Mouse (Mus musculus): Measurements from ENCODE around the gene Wdtc1.

Wdtc1 gene

GRCm38 (mm10) chr4:133352797-133353196, 484 bp downstream of the Wdtc1 start:
- CTCF ChIA-PET = interaction anchor here (0.5 to 2.8 kb wide), 29 partner anchors 8 to 839 kb away, joined by 3 to 14 read pairs (median 4); partner anchors contain the start of genes Slc9a1 (in 3 of the 4), Cep85 (in 1 of the 4) and Tent5b (in 1 of the 4)
- POLR2A ChIA-PET = interaction anchor here (0.5 to 13.1 kb wide), 311 partner anchors 8 to 1338 kb away, joined by 3 to 356 read pairs (median 5); partner anchors contain the start of genes Slc9a1 (in 4 of the 4), Gpatch3 (in 3 of the 4), Nudc (in 3 of the 4) and Ahdc1 (in 2 of the 4)

GRCm38 (mm10) chr4:133348051-133348775, 5.1 kb downstream of the Wdtc1 start:
- CTCF ChIA-PET = interaction anchor here in 2 of 4 experiments (0.5 to 1.2 kb wide), 5 partner anchors 9 to 137 kb away, joined by 3 to 4 read pairs (median 3); no protein-coding TSS in a partner anchor
- POLR2A ChIA-PET = interaction anchor here in 3 of 4 experiments (0.7 to 13.1 kb wide), 14 partner anchors 8 to 301 kb away, joined by 3 to 356 read pairs (median 5); partner anchors contain the start of genes Slc9a1 (in 2 of the 3) and Zdhhc18 (in 1 of the 3)

- ChIA-PET CTCF (interaction anchor here in 2 of 4 experiments (0.5 to 1.2 kb wide), 4 partner anchors 9 to 76 kb away, joined by 3 to 4 read pairs (median 4); no protein-coding TSS in a partner anchor), POLR2A (interaction anchor here in 3 of 4 experiments (0.6 to 13.1 kb wide), 15 partner anchors 7 to 368 kb away, joined by 3 to 356 read pairs (median 5); partner anchors contain the start of genes Slc9a1 (in 2 of the 3) and Zdhhc18 (in 1 of the 3))
Observed at GRCm38 (mm10) chr4:133347624-133348023, 5.7 kb downstream of the Wdtc1 start.

GRCm38 (mm10) chr4:133346577-133346976, 6.7 kb downstream of the Wdtc1 start:
- ChIA-PET CTCF (interaction anchor here in 3 of 4 experiments (0.6 to 1.7 kb wide), 3 partner anchors 19 to 38 kb away, joined by 4 to 6 read pairs (median 5); partner anchors contain the start of gene Slc9a1 (in 1 of the 3)), POLR2A (interaction anchor here in 3 of 4 experiments (0.6 to 13.1 kb wide), 9 partner anchors 8 to 59 kb away, joined by 3 to 356 read pairs (median 4); partner anchors contain the start of gene Slc9a1 (in 2 of the 3))

DNA sequence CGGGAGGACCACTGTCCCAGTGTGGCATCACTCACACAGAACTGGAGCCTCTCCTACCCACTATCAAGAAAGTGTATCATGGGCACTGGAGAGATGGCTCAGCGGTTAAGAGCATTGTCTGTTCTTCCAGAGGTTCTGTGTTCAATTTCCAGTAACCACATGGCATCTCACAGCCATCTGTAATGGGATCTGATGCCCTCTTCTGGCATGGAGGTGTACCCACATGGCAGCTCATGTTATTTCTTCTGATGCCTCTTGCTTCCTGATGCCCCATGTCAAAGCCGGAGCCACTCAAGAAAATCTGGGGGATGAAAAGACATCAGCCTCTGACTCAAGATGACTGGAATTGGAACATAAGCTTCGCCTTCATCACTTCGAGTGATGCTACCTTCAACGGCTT, 7.6 kb downstream of the Wdtc1 start:
- ChIA-PET POLR2A (interaction anchor here in 3 of 4 experiments (0.5 to 13.1 kb wide), 13 partner anchors 7 to 290 kb away, joined by 3 to 356 read pairs (median 3); partner anchors contain the start of genes Slc9a1 (in 2 of the 3) and Wdtc1 (in 1 of the 3)), CTCF (interaction anchor here in 2 of 4 experiments (0.6 to 1.7 kb wide), 4 partner anchors 24 to 106 kb away, joined by 3 to 6 read pairs (median 4); partner anchors contain the start of gene Slc9a1 (in 1 of the 2))

- POLR2A ChIA-PET = interaction anchor here in 3 of 4 experiments (0.6 to 13.1 kb wide), 9 partner anchors 7 to 330 kb away, joined by 4 to 225 read pairs (median 9); partner anchors contain the start of genes Wdtc1 (in 3 of the 3) and Slc9a1 (in 1 of the 3)
- CTCF ChIA-PET = interaction anchor here in 1 of 4 experiments (0.7 kb wide), 1 partner anchor 29 kb away, joined by 3 read pairs; no protein-coding TSS in a partner anchor
Observed at GRCm38 (mm10) chr4:133344112-133344511, 9.2 kb downstream of the Wdtc1 start.

DNA sequence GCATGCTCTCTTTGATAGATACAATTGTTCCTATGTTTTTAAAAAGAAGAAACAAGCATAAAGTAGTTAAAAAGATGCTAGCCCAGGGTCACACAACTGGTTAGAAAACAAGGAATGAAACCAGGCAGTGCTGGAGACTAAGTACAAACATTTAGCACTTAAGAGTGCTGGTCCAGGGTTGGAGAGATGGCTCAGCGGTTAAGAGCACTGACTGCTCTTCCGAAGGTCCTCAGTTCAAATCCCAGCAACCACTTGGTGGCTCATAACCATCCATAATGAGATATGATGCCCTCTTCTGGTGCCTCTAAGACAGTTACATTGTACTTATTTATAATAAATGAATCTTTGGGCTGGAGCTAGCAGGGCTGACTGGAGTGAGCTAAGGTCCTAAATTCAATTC, 13.1 kb downstream of the Wdtc1 start:
- ChIA-PET CTCF (interaction anchor here in 2 of 4 experiments (1.0 to 1.8 kb wide), 7 partner anchors 29 to 395 kb away, joined by 3 to 10 read pairs (median 3); partner anchors contain the start of genes Slc9a1 (in 1 of the 2) and Tent5b (in 1 of the 2)), POLR2A (interaction anchor here (1.0 to 11.2 kb wide), 24 partner anchors 9 to 139 kb away, joined by 3 to 218 read pairs (median 6); partner anchors contain the start of genes Wdtc1 (in 4 of the 4), Slc9a1 (in 2 of the 4) and Tent5b (in 1 of the 4))

DNA sequence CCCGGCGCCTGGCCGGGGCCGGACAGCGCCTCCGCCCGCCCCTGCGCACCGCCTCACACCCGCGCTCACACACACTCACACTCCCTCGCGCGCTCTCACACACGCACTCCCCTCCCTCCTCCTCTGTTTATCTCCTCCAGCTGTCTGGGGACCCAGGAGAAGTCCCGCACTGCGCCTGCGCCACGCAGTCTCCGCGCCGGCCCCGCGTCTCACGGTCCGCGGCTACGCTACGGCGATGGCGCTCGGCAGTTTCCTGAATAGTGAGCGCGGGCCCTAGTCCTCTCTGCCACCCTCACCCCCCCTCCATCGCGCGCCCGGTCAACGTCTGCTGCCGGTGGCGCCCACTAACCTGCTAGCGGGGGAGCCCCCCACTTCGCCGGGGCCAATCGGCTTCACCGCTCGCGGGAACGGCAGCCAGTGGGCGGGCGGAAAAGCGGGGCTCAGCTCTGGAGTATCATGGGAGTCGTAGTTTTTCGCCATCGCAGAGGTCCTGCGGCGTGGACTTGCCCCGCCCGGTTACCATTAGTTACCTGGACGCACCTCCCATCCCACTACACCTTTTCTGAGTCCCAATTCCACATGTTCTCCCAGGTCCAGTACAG, 14.0 kb downstream of the Wdtc1 start:
- POLR2A ChIA-PET = interaction anchor here (0.5 to 11.2 kb wide), 41 partner anchors 8 to 571 kb away, joined by 3 to 218 read pairs (median 4); partner anchors contain the start of genes Wdtc1 (in 4 of the 4), Ppp1r8 (in 2 of the 4), Slc9a1 (in 2 of the 4) and Rpa2 (in 1 of the 4)
- CTCF ChIA-PET = interaction anchor here in 3 of 4 experiments (0.6 to 1.8 kb wide), 20 partner anchors 9 to 911 kb away, joined by 3 to 10 read pairs (median 4); partner anchors contain the start of genes Slc9a1 (in 1 of the 3), Tent5b (in 1 of the 3) and Wdtc1 (in 1 of the 3)

- POLR2A ChIA-PET = interaction anchor here (0.5 to 11.2 kb wide), 29 partner anchors 8 to 570 kb away, joined by 3 to 218 read pairs (median 5); partner anchors contain the start of genes Wdtc1 (in 4 of the 4), Slc9a1 (in 2 of the 4), Rpa2 (in 1 of the 4) and Tmem222 (in 1 of the 4)
- CTCF ChIA-PET = interaction anchor here in 3 of 4 experiments (0.6 to 1.8 kb wide), 14 partner anchors 9 to 138 kb away, joined by 3 to 10 read pairs (median 4); partner anchors contain the start of genes Slc9a1 (in 1 of the 3) and Wdtc1 (in 1 of the 3)
Observed at GRCm38 (mm10) chr4:133338521-133339095, 14.7 kb downstream of the Wdtc1 start.

DNA sequence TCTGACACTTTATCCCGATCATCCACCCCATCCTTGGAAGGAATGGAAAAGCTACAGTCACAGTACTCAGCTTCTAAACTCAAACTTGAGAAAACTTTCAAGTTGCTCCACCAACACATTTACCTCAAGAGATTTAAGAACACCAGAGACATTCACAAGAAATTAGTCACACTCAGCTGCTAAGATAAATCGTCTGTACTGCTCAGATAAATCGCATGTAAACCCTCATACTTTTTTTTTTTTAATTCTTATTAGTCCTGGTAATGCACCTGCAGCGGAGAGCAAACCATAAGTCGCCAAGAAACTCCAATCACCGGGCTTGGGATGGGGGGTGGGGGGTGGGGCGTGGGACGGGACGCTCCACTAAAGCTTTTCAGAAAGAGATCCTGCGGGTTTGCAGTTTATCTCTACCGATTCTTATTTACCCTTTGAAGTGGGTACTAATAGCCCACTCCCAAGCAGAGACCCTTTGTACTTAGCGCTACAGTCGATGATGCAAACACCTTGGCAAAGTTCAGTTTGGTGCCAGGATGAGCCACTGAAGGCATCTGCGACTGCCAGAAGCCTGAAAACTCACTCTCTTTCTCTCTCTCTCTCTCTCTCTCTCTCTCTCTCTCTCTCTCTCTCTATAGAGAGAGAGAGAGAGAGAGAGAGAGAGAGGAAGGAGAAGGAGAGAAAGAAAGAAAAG, 15.3 kb downstream of the Wdtc1 start:
- ChIA-PET CTCF (interaction anchor here in 3 of 4 experiments (0.6 to 0.8 kb wide), 3 partner anchors 29 to 334 kb away, joined by 3 to 7 read pairs (median 3); no protein-coding TSS in a partner anchor), POLR2A (interaction anchor here in 2 of 4 experiments (0.5 to 11.2 kb wide), 5 partner anchors 13 to 42 kb away, joined by 3 to 218 read pairs (median 4); partner anchors contain the start of genes Wdtc1 (in 2 of the 2) and Slc9a1 (in 1 of the 2))

- CTCF ChIA-PET = interaction anchor here in 1 of 4 experiments (0.5 to 1.2 kb wide), 3 partner anchors 11 to 106 kb away, joined by 3 to 4 read pairs (median 3); no protein-coding TSS in a partner anchor
- POLR2A ChIA-PET = interaction anchor here in 2 of 4 experiments (0.7 to 11.2 kb wide), 7 partner anchors 10 to 38 kb away, joined by 3 to 218 read pairs (median 3); partner anchors contain the start of genes Wdtc1 (in 2 of the 2) and Slc9a1 (in 1 of the 2)
Observed at GRCm38 (mm10) chr4:133333306-133333705, 20.0 kb downstream of the Wdtc1 start.

- ChIA-PET CTCF (interaction anchor here in 2 of 4 experiments (0.5 to 1.6 kb wide), 5 partner anchors 23 to 155 kb away, joined by 3 to 7 read pairs (median 4); partner anchors contain the start of gene Slc9a1 (in 1 of the 2)), POLR2A (interaction anchor here (0.7 to 3.3 kb wide), 17 partner anchors 9 to 200 kb away, joined by 3 to 28 read pairs (median 5); partner anchors contain the start of genes Wdtc1 (in 4 of the 4), Slc9a1 (in 2 of the 4) and Wasf2 (in 1 of the 4))
Observed at GRCm38 (mm10) chr4:133330296-133330695, 23.0 kb downstream of the Wdtc1 start.

GRCm38 (mm10) chr4:133328129-133328528, 25.2 kb downstream of the Wdtc1 start:
- ChIA-PET CTCF (interaction anchor here (0.6 to 1.9 kb wide), 8 partner anchors 19 to 118 kb away, joined by 3 to 6 read pairs (median 4); no protein-coding TSS in a partner anchor), POLR2A (interaction anchor here in 3 of 4 experiments (0.6 to 4.9 kb wide), 13 partner anchors 10 to 220 kb away, joined by 3 to 31 read pairs (median 4); partner anchors contain the start of genes Wdtc1 (in 2 of the 3), Slc9a1 (in 1 of the 3) and Tmem222 (in 1 of the 3))

GRCm38 (mm10) chr4:133319667-133320066, 33.6 kb downstream of the Wdtc1 start:
- CTCF ChIA-PET = interaction anchor here in 1 of 4 experiments (1.2 kb wide), 1 partner anchor 12 kb away, joined by 3 read pairs; no protein-coding TSS in a partner anchor

GRCm38 (mm10) chr4:133315991-133316390, 37.3 kb downstream of the Wdtc1 start:
- ChIA-PET POLR2A (interaction anchor here in 2 of 4 experiments (0.7 to 1.7 kb wide), 10 partner anchors 11 to 97 kb away, joined by 3 to 5 read pairs (median 3); partner anchors contain the start of gene Wdtc1 (in 1 of the 2)), CTCF (interaction anchor here (0.5 to 1.4 kb wide), 6 partner anchors 9 to 107 kb away, joined by 3 to 4 read pairs (median 3); no protein-coding TSS in a partner anchor)

More at GRCm38 (mm10) chr4:133319667-133320066, 33.6 kb downstream of the Wdtc1 start:
- POLR2A ChIA-PET = interaction anchor here in 1 of 4 experiments (1.1 kb wide), 1 partner anchor 11 kb away, joined by 3 read pairs; no protein-coding TSS in a partner anchor

Measured in embryonic stem cell, embryonic (primary cell).